Mouse (Mus musculus) CH12.LX (cell line): ENCODE measurements at regions not wholly inside any gene's neighbourhood (a gene's known extent, or its start where the extent isn't known, plus 50 kb on each side); places are given as distances from the start of the nearest gene placed in this dataset.

Experiments
- CHD1 ChIP-seq: IDR thresholded peaks from 2 replicates; pipeline ENCODE4 v1.6.1; 2012; ENCODE audit warnings: low read depth, low read length, improper control_type of control experiment, inconsistent platforms
- EP300 ChIP-seq: IDR thresholded peaks from 2 replicates; pipeline ENCODE4 v1.6.1; 2011; ENCODE audit warnings: low read length, improper control_type of control experiment
- NRF1 ChIP-seq: IDR thresholded peaks from 2 replicates; pipeline ENCODE4 v1.6.1; 2014; ENCODE audit warnings: low read depth, mild to moderate bottlenecking, inconsistent platforms, low read length, improper control_type of control experiment, moderate library complexity

- TF ChIP-seq CHD1 (no peak), EP300 (no peak), NRF1 (no peak)
These were observed 87.4 kb upstream of the Shisa3 start for GRCm38 (mm10) chr5:67520251-67520650.
